Mouse (Mus musculus) heart, postnatal 0 days (tissue): ENCODE measurements around the gene Pold4.

ENCODE experiments used
- CTCF ChIP-seq: IDR thresholded peaks from 2 replicates; pipeline ENCODE4 v1.5.1; 2016; ENCODE audit warnings: antibody characterized with exemption, control low read depth, low read depth
- EP300 ChIP-seq: IDR thresholded peaks from 2 replicates; pipeline ENCODE4 v1.6.1; 2016; ENCODE audit warnings: antibody characterized with exemption, low read depth

DNA sequence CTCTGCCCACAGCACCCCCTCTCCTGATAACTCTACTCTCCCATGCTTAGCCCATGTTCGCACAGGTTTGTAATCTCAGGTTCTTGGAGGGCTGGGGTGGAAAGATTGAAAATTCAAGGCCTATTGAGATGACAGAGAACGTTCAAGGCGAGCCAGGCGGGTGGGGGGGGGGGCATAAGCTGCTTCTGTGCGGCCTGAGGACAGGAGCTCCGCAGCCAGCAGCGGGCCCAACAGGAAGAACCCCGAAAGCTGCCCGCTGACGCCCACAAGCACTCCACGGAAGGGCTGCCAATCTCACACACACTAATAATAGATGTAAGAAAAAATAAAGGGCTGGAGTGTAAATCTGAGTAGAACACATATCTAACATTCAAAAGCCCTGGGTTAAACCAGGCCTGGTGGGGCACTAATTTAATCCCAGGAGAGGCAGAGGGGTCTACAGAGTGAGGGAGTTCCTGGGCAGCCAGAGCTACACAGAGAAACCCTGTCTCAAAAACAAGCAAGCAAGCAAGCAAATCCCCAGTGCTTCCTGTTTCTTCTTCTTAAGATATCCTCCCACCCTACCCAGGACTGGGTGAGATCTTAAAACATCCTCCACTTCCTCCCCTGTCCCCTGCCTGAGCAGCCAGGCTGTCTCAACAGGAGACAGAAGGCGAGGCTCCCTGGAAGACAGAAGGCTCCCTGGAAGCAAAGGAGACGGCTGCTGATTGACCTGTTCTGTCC, 27.9 kb upstream of the Pold4 start:
- TF ChIP-seq CTCF: no peak
- TF ChIP-seq EP300: no peak
